Mouse (Mus musculus): ENCODE measurements around the gene Wscd2. TPM values are rescaled to one million over a fixed set of nuclear protein-coding genes. Genes with fewer than 3 reads are reported as not detected.

Wscd2 gene
- total and polyA plus RNA-seq, 2 experiments from 2014 or later = 10.2 to 25.1 TPM

DNA sequence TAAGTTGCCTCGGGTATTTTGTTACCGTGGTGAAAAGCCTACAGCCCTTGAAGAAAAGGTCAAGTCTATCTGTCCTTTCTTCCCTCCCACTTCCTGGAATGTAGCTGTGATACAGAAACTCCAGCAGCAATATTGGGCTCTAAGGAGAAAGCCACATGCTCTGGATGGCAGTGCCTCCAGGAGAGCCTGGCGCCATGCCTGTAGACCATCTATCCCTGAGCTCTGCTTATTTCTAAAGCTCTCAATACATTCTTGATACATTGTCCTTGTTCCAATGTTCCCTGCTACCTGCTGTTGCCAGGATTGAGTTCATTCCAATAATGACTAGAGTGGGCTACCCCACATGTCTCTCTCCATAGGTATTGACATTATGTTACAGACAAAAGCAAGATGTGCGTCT, 33.4 kb upstream of the Wscd2 start:
- 85% methylated on average over 4 of the region's 4 CpGs for WGBS
- Histone ChIP-seq H3K4me2 (ENCODE audit: low read depth) (no peak overlapping the region), H3K9me3 (ENCODE audit: low read length) (no peaks in the 10 kb centered on the region), H3K36me3 (ENCODE audit: insufficient read depth) (no peaks in the 10 kb centered on the region), H3K9ac (no peak overlapping the region), H3K27me3 (ENCODE audit: insufficient read depth, low read length) (no peaks in the 10 kb centered on the region), H3K4me3 (ENCODE audit: low read depth, low read length) (no peak overlapping the region), H3K4me1 (ENCODE audit: insufficient read depth) (peaks cover 18% of the 10 kb centered on the region), H3K27ac (ENCODE audit: low read depth, low read length) (no peak overlapping the region)
- DNase-seq (no peak), ATAC-seq (no peak)
- TF ChIP-seq CTCF (IDR thresholded peaks at IDR 0.05; ENCODE audit: low read depth) = no peak

DNA sequence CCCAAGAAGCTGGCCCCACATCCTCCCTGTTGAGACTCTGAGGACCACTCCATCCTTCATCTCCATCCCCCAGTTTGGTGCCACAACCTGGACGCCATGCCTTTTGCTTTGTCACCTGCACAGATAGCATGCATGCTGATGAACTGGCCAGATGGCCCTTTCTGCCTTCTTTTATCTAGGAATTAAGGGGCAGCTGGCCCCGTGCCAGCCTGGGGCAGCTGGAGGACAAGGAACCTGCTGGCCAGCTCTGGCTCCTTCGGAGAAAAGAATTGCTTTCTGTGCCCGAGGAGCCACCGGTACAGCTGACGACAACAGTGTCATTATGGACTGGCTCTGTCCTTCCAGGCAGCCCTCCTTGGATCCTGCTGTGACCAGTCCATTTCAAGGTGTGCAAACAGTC, 32.9 kb upstream of the Wscd2 start:
- Histone ChIP-seq H3K9me3 (ENCODE audit: low read length) (no peaks in the 10 kb centered on the region), H3K36me3 (ENCODE audit: insufficient read depth) (no peaks in the 10 kb centered on the region), H3K4me3 (ENCODE audit: low read depth, low read length) (no peak overlapping the region), H3K27ac (ENCODE audit: low read depth, low read length) (no peak overlapping the region), H3K4me1 (ENCODE audit: insufficient read depth) (peaks cover 23% of the 10 kb centered on the region), H3K4me2 (ENCODE audit: low read depth) (no peak overlapping the region), H3K9ac (no peak overlapping the region), H3K27me3 (ENCODE audit: insufficient read depth, low read length) (no peaks in the 10 kb centered on the region)
- no peak for DNase-seq
- ATAC-seq = no peak
- WGBS = 34% methylated on average over 6 of the region's 6 CpGs
- no peak for TF ChIP-seq CTCF (IDR thresholded peaks at IDR 0.05; ENCODE audit: low read depth)

DNA sequence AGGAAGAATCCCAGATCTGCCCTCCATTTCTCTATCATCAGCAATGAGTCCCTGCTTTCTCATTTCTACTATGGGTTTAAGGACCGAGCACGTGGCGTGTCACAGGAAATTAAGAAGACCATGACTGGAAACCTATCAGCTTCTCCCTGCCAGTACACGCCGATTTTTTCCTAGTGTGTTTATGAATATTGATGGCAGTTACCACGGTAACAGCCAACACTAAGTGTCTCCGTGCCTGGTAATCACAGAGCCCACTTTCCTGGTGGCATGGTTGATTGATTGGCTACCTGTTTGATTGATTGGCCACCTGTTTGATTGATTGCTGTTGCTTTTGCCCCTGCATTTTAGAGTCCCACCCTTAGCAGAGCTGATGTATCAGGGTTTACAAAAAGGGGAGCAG, 30.2 kb upstream of the Wscd2 start:
- DNase-seq (peak; percentile 58), ATAC-seq (peak; percentile 66; the same call in 1 of the 2 replicates)
- no peak for TF ChIP-seq CTCF (IDR thresholded peaks at IDR 0.05; ENCODE audit: low read depth)
- 38% methylated on average over 7 of the region's 7 CpGs for WGBS
- no peaks in the 10 kb centered on the region for H3K36me3 ChIP-seq (ENCODE audit: insufficient read depth)
- no peaks in the 10 kb centered on the region for H3K9me3 ChIP-seq (ENCODE audit: low read length)
- no peak overlapping the region for H3K9ac ChIP-seq
- peaks cover 8% of the 10 kb centered on the region; the same call in 1 of the 2 replicates for H3K27me3 ChIP-seq (ENCODE audit: insufficient read depth, low read length)
- no peak overlapping the region for H3K27ac ChIP-seq (ENCODE audit: low read depth, low read length)
- H3K4me1 ChIP-seq (ENCODE audit: insufficient read depth) = peaks cover 22% of the 10 kb centered on the region
- no peak overlapping the region for H3K4me2 ChIP-seq (ENCODE audit: low read depth)
- no peak overlapping the region for H3K4me3 ChIP-seq (ENCODE audit: low read depth, low read length)

DNA sequence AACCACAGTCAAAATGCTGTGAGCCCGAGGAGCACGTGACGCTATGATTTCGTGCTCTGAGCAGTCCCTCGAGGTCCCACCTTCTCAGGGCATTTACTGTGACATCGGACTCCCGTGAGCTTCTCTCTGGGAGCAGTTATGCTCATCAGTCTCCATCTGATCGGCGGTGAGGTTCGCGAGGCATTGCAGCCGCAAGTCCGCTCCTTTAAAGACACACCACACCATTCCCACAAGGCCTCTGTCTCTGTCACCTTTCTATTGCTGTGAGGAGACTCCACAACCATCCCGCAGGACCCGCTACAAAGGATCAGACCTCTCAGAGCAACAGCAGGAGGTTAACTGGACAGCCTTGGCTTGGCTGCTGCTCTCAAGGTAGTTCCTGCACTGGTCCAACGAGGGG, 28.6 kb upstream of the Wscd2 start:
- H3K4me2 ChIP-seq (ENCODE audit: low read depth) = peak overlapping the region; percentile 31
- no peaks in the 10 kb centered on the region for H3K9me3 ChIP-seq (ENCODE audit: low read length)
- TF ChIP-seq CTCF (IDR thresholded peaks at IDR 0.05; ENCODE audit: low read depth) = no peak
- no peak overlapping the region for H3K27ac ChIP-seq (ENCODE audit: low read depth, low read length)
- peaks cover 22% of the 10 kb centered on the region for H3K4me1 ChIP-seq (ENCODE audit: insufficient read depth)
- peaks cover 8% of the 10 kb centered on the region; the same call in 1 of the 2 replicates for H3K27me3 ChIP-seq (ENCODE audit: insufficient read depth, low read length)
- WGBS = 13% methylated on average over 16 of the region's 16 CpGs
- ATAC-seq = 0 out of 2 replicates have a peak, but pooled peaks have one; percentile 2
- peak; percentile 55 for DNase-seq
- peak overlapping the region; percentile 16; the same call in 1 of the 2 replicates for H3K4me3 ChIP-seq (ENCODE audit: low read depth, low read length)
- no peak overlapping the region for H3K9ac ChIP-seq
- no peaks in the 10 kb centered on the region for H3K36me3 ChIP-seq (ENCODE audit: insufficient read depth)

DNA sequence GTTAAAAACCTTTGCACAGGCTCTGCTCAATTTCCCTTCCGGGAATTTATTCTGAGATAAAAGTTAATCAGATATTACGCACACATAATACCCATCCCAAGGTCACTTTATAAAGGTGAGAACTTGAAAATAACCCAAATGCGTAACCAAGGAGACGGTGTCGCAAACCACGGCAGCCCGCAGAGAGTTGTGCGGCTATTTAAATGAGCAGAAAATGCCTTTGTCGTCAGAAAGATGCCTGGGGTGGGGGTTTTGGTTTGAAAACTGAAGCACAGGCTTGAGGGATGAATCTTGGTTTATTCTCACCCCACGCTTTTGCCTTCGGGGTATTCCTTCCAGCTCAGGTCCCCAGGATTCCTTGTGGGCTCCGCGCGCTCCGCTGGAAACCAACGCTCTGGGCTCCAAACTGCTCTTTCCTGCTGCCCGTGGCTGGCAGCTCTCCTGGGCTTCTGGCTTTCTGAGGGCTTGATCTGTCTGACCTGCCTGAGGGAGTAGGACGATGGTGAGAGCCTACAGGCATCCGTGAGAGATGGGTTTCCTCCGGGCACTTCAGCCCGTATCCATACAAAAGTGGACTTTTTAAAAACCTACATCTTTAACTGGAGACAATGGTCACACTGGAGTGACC, 28.0 kb upstream of the Wscd2 start:
- Histone ChIP-seq H3K27ac (ENCODE audit: low read depth, low read length) (0 out of 2 replicates have a peak overlapping the region, but pooled peaks have one; percentile 42), H3K4me1 (ENCODE audit: insufficient read depth) (peaks cover 22% of the 10 kb centered on the region)

DNA sequence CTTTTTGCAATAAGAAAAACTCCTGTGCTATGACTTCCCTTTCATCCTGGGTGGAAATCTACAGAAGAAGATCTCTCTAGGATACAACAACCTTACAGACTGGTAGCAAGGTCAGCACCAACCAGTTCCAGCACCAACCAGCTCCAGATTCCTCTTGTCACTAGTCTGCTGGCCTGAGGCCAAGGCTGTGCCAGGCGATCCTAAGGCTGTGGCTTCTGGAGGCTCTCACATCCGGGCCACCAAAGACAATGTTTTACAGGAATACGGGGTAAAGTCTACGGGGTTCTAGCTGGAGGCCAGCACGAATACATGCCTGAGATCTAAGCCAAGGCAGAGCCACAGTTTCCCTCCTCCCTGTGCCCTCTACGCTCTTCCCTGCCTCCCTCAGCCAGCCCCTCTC, 25.4 kb upstream of the Wscd2 start:
- no peak overlapping the region for H3K27ac ChIP-seq (ENCODE audit: low read depth, low read length)
- no peaks in the 10 kb centered on the region for H3K9me3 ChIP-seq (ENCODE audit: low read length)
- peaks cover 21% of the 10 kb centered on the region for H3K4me1 ChIP-seq (ENCODE audit: insufficient read depth)
- peaks cover 8% of the 10 kb centered on the region; the same call in 1 of the 2 replicates for H3K27me3 ChIP-seq (ENCODE audit: insufficient read depth, low read length)
- DNase-seq = no peak
- H3K36me3 ChIP-seq (ENCODE audit: insufficient read depth) = no peaks in the 10 kb centered on the region
- H3K9ac ChIP-seq = no peak overlapping the region
- no peak overlapping the region for H3K4me2 ChIP-seq (ENCODE audit: low read depth)
- no peak for TF ChIP-seq CTCF (IDR thresholded peaks at IDR 0.05; ENCODE audit: low read depth)
- no peak for ATAC-seq
- 67% methylated on average over 6 of the region's 6 CpGs for WGBS
- no peak overlapping the region for H3K4me3 ChIP-seq (ENCODE audit: low read depth, low read length)

More for the DNA sequence above, 28.0 kb upstream of the Wscd2 start:
- 19% methylated on average over 21 of the region's 21 CpGs for WGBS
- no peaks in the 10 kb centered on the region for H3K9me3 ChIP-seq (ENCODE audit: low read length)
- peak overlapping the region; percentile 31 for H3K4me2 ChIP-seq (ENCODE audit: low read depth)
- ATAC-seq (peak; percentile 44; the same call in 1 of the 2 replicates), DNase-seq (peak; percentile 68)
- H3K36me3 ChIP-seq (ENCODE audit: insufficient read depth) = no peaks in the 10 kb centered on the region
- H3K4me3 ChIP-seq (ENCODE audit: low read depth, low read length) = peak overlapping the region; percentile 16; the same call in 1 of the 2 replicates
- H3K27me3 ChIP-seq (ENCODE audit: insufficient read depth, low read length) = peaks cover 8% of the 10 kb centered on the region; the same call in 1 of the 2 replicates
- H3K9ac ChIP-seq = peak overlapping the region; percentile 34; the same call in 1 of the 2 replicates
- TF ChIP-seq CTCF (IDR thresholded peaks at IDR 0.05; ENCODE audit: low read depth) = no peak

DNA sequence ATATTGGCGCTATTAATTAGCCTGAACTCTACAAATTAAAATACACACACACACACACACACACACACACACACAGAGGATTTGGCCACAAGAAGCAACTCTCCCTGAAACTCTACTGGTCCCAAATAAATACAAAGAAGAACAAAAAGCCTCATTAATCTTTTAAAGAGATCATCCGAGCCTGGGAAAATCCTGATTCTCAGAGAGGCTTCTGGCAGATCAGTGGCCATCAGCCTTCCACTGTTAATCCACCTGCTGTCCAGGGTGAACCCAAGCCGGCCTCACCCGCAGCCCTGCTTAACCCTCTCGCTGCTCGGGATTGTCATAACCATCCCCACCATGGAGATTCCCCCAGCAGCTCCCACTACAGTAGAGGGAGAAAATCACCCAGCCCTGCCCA, 23.6 kb upstream of the Wscd2 start:
- Histone ChIP-seq H3K9ac (no peak overlapping the region), H3K27me3 (ENCODE audit: insufficient read depth, low read length) (peaks cover 8% of the 10 kb centered on the region; the same call in 1 of the 2 replicates), H3K9me3 (ENCODE audit: low read length) (no peaks in the 10 kb centered on the region), H3K36me3 (ENCODE audit: insufficient read depth) (no peaks in the 10 kb centered on the region), H3K4me3 (ENCODE audit: low read depth, low read length) (no peak overlapping the region), H3K4me1 (ENCODE audit: insufficient read depth) (peaks cover 9% of the 10 kb centered on the region; the same call in 1 of the 2 replicates), H3K27ac (ENCODE audit: low read depth, low read length) (no peak overlapping the region), H3K4me2 (ENCODE audit: low read depth) (no peak overlapping the region)
- no peak for TF ChIP-seq CTCF (IDR thresholded peaks at IDR 0.05; ENCODE audit: low read depth)
- ATAC-seq (no peak), DNase-seq (no peak)
- WGBS = 21% methylated on average over 6 of the region's 6 CpGs

All from forebrain, postnatal 0 days (tissue).